Mouse (Mus musculus): Measurements from ENCODE around the gene Emc9.

- TF ChIP-seq CTCF (IDR thresholded peaks at IDR 0.05; ENCODE audit: control insufficient read depth, insufficient read depth, insufficient replicate concordance, low read depth, low read length) (no peak), POLR2A (IDR thresholded peaks at IDR 0.05; ENCODE audit: control insufficient read depth, low read depth, low read length) (no peak)
Observed at GRCm38 (mm10) chr14:55589771-55590448, 4.8 kb upstream of the Emc9 start.

Measured in testis, adult 2 months (tissue).